Mouse (Mus musculus) Patski (cell line): ENCODE measurements around the gene Gm11985. TPM values are rescaled to one million over a fixed set of nuclear protein-coding genes. Genes with fewer than 3 reads are reported as not detected.

Source experiments
- ATAC-seq: fragments of 100-300 bp; one replicate; pipeline ENCODE4 v1.8.0; 2021
- CTCF ChIA-PET: fragments of 350-600 bp; sonication (Branson Sonifier 250); formaldehyde crosslinking; loops from one replicate; lab custom pipeline; 2022; ENCODE audit warnings: inconsistent platforms; lab: Charles Lee
- POLR2A ChIA-PET: fragments of 350-600 bp; sonication (Branson Sonifier 250); formaldehyde crosslinking; loops from one replicate; lab custom pipeline; 2022; ENCODE audit warnings: antibody characterized with exemption, inconsistent platforms; lab: Charles Lee
- DNase-seq: peaks from one replicate; pipeline ENCODE4 v3.0.0-alpha.2; 2011; ENCODE audit warnings: low read depth, low spot score
- H3K27me3 ChIP-seq: fragments of 371-371 bp; one replicate; pipeline ENCODE4 v1.5.1; 2021
- CTCF ChIP-seq: fragments of 100-300 bp; IDR thresholded peaks from one replicate; pipeline ENCODE4 v1.5.1; 2021
- in situ Hi-C: fragments of 300-500 bp; cut with MboI; formaldehyde crosslinking; loops from 3 replicates; pipeline ENCODE4 v1.11.1; 2018; ENCODE audit warnings: low pct_unique_long_range_greater_than_20kb, mixed read lengths
- polyA plus RNA-seq: library from polyadenylated mRNA; unstranded; gene quantifications from one replicate; pipeline ENCODE4 v1.2.3, GENCODE M21; 2021

The Gm11985 gene
- polyA plus RNA-seq: not detected

DNA sequence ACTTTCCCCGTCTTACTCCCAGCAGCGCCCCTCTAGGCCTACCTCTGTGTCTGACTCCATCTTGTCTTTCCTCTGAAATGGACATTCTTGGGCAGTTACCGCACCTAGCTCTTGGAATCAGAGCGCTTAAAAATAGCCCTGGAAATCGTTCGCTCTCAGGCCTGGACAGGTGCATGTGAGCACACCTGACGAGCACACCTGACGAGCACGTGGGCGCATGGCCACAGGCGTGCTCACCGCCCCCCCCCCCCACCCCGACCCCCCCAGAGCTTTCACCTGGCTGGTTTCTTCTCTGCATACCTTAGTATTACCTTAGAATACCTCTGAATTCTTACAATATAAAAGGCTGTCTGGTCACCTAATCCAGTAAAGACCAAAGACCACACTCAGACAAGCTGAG is at the start of gene Gm11985:
TSS of gene Gm11985 (minus strand) at position 101 of the 400 bp plus-strand sequence.
- TF ChIP-seq CTCF: no peak
- ATAC-seq: no peak
- no peak for DNase-seq
- in situ Hi-C loops: no loop called here
- no peaks in the 10 kb centered on the region for H3K27me3 ChIP-seq
- POLR2A ChIA-PET: no interaction called here
- CTCF ChIA-PET: no interaction called here

DNA sequence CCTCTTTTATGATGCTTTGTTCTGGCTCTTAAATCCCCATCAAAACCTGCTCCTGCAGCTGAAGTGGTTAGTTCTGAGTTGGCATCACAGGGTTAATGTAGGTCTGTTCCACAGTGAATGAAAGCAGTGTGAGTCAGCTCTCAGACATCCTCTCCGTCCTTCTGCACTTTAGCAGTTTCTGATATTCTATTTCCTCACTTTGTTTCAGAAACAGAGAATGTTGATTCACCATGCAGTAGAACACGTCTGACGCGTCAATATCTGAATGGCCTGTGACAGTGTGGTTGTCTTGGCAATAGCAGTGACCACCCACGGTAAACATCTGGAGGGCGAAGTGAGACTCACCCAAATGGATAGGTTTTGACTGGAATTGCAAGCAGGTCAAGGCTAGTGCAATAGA is 49.3 kb upstream of the Gm11985 start:
- CTCF ChIA-PET: no interaction called here
- DNase-seq (no peak), ATAC-seq (peak; percentile 78)
- POLR2A ChIA-PET: no interaction called here
- in situ Hi-C loops: no loop called here
- H3K27me3 ChIP-seq: no peaks in the 10 kb centered on the region
- TF ChIP-seq CTCF: no peak

DNA sequence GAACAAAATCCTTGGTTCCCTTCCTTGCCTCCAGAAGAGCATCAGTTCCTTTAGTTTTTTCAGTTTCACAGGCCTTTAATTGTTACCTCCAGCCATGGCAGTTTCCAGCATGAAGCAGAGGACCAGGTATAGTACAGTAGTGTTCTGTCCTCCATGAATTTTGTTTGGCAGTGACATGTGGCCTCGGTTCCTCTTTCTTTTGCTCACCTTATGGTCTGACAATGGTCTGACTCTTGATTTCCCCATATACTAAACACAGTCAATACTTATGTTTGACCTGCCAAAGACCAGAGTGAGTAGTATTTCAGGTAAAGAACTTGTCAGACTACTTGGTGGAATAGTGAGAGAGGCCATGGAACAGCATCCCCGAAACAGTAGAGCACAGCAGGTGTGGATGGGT is 48.4 kb upstream of the Gm11985 start:
- CTCF ChIA-PET: no interaction called here
- ATAC-seq: no peak
- in situ Hi-C loops: no loop called here
- TF ChIP-seq CTCF: no peak
- POLR2A ChIA-PET: no interaction called here
- no peaks in the 10 kb centered on the region for H3K27me3 ChIP-seq
- DNase-seq: no peak

DNA sequence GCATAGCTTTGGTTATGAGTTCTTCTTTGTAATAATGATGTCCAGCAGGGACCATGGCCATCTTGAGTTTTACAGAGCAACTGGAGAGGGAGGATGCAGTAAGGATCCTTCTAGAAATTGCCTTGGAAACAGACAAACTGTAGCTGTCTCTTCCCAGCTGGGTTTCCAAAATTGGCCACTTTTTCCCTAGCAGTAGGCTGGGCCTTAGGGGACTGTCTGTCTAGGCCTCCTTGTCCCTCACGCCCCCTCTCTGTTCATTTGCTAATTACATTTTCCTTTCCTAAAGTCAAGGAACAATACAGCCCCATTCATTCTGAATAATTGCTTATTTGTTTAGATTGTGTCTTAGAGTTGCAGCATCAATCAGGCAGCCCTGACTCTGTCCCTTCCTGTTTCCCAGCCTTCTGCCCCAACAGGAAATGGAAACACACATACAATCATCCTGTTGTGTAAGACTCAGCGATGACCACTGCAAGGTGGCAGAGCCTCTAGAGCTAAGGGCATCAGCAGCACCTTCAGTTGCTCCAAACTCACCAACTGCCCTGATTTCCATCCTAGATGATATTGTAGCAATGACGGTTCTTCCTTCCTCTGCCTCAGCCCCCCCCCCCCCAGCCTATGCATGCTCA is 46.7 kb upstream of the Gm11985 start:
- ATAC-seq (no peak), DNase-seq (no peak)
- in situ Hi-C loops: no loop called here
- ChIA-PET CTCF (interaction anchor here (1.6 kb wide), 1 partner anchor 10 kb away, joined by 3 read pairs; no protein-coding TSS in a partner anchor), POLR2A (interaction anchor here (0.6 kb wide), 1 partner anchor 1071 kb away, joined by 3 read pairs; no protein-coding TSS in a partner anchor)
- no peaks in the 10 kb centered on the region for H3K27me3 ChIP-seq
- no peak for TF ChIP-seq CTCF

DNA sequence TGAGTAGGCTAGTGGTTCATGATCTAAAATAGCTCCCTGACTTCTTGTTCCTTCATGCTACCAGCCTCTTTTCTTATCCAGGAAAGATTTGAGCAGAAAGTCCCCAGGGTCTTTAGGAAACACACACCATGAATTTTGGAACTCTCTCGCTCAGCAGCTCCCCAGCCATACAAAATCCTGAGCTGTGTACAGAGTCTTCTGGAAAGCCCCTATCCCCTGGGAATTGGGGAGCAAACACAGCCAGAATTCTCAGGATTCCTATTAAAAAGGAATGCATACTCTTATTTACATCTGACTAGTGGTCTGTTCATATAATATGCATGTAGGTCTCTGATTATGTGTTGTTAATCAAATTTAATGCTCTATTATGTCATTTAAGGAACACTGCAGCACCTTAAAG is 46.1 kb upstream of the Gm11985 start:
- in situ Hi-C loops: no loop called here
- TF ChIP-seq CTCF: no peak
- ChIA-PET POLR2A (no interaction called here), CTCF (no interaction called here)
- DNase-seq: no peak
- no peaks in the 10 kb centered on the region for H3K27me3 ChIP-seq
- no peak for ATAC-seq

DNA sequence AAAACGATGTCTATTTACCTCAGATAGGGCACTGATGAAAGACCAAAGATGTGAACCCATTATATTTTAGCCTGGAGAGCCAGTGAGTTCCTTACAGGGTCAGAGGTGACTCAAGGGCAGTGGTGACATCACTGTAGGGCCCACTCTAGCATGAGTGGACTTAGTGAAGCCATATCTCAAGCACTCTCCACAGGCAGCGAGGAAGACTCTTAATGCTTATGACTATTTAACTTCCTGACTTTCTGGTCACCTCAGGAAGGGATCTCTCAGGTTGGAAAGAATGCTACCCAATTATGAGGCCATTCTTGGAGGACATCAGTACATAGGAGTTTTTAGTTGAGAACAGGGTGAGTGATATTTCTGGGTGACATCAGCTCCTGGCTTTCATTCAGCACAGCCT is 45.0 kb upstream of the Gm11985 start:
- in situ Hi-C loops: no loop called here
- TF ChIP-seq CTCF: no peak
- ChIA-PET POLR2A (no interaction called here), CTCF (no interaction called here)
- no peaks in the 10 kb centered on the region for H3K27me3 ChIP-seq
- DNase-seq (no peak), ATAC-seq (no peak)

DNA sequence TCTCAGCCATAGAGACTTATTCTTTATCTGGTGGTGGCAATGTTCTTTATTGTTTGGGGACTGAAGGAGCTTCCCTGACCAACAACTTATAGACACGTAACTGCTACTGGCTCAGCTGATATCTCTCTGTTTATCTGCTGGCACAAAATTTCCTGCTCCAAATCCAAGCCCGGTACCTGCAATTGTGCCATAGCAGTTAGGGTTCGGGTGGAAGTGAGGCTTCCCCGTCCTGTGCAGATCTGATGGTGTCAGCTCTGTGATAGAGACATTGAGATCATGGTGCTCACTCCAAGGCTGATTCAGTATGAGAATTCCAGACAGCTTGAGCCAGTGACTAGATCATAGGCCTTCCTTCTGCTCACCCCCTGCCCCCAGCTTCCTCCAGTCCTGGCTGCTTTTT is 43.6 kb upstream of the Gm11985 start:
- no peak for TF ChIP-seq CTCF
- no peak for DNase-seq
- no peak for ATAC-seq
- in situ Hi-C loops: no loop called here
- ChIA-PET CTCF (no interaction called here), POLR2A (no interaction called here)
- no peaks in the 10 kb centered on the region for H3K27me3 ChIP-seq

DNA sequence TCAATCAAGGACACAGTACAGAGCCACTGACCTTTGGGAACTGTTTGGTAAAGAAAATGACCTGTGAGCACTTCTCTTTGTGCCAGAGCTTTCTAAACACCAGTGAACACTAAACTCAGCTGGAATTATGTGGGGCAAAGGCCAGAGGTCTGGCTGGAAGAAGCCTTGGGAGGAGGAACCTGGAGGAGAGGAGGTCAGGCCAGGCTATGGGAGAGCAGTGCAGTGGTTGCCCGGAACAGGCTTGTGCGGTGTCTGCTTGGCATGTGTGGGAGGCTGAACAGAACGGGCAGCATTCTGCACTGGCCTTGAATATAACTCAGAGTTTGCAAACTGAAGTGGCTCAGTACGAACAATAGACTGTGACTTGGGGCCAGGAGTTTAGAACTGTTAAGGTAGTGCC is 41.6 kb upstream of the Gm11985 start:
- DNase-seq (no peak), ATAC-seq (no peak)
- POLR2A ChIA-PET: no interaction called here
- CTCF ChIA-PET: no interaction called here
- H3K27me3 ChIP-seq: peaks cover 3% of the 10 kb centered on the region
- TF ChIP-seq CTCF: no peak
- in situ Hi-C loops: no loop called here

DNA sequence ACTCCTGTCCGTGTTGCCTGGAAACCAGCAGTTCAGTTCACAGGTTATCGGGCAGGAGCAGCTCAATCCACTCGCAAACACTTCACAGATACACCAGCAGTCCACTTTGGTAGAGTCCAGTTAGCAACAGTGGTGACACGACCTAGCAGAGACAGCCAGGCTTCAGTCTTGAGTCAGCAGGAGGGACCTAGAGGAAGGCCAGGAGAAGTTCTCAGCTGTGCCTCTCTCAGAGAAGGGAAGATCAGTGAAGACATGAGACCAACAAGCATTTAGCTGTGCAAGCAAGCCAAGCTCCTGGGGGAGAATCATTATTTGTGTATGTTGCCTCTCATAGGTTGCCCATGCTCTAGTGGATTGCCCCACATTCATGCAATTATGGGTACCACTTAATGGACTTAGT is 39.7 kb upstream of the Gm11985 start:
- in situ Hi-C loops: no loop called here
- CTCF ChIA-PET: no interaction called here
- H3K27me3 ChIP-seq: peaks cover 4% of the 10 kb centered on the region
- POLR2A ChIA-PET: no interaction called here
- DNase-seq: no peak
- no peak for TF ChIP-seq CTCF
- no peak for ATAC-seq

DNA sequence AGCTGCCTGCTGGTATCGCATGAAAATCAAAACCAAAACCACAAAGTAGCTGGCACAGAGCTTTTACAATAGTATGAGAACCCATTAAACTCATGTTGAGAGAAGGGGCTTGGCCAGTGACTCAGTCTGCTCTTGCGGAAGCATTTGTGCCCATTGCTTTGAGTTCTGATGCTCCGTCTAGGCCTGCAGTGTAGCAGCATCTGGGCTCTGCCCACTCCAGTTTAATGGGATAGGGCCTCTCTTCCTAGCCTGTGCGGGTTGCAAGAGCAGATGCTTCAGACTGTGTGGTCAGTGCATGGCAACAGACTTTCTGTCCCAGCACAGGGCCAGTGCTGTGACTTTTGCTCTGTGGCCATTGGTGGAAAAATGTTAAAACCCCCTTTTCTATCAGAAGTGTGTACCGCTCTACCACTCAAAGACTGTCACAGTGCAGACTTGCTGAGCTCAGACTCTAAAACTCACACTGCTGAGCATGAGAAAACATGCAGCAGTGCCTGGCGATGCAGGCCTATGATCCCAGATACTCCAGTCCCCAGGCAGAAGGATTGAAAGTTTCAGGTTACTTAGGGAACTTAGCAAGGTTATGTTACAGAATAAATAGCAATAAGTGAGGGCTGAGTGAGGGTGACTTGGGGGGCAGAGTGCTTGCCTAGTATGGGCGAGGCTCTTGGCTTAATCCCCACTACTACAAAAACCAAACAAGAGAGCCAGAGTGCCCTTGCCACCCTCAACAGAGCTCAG is 38.6 kb upstream of the Gm11985 start:
- CTCF ChIA-PET: interaction anchor here (1.6 kb wide), 1 partner anchor 11 kb away, joined by 5 read pairs; no protein-coding TSS in a partner anchor
- peaks cover 10% of the 10 kb centered on the region for H3K27me3 ChIP-seq
- in situ Hi-C loops: no loop called here
- ATAC-seq (no peak), DNase-seq (no peak)
- POLR2A ChIA-PET: no interaction called here
- TF ChIP-seq CTCF: no peak

DNA sequence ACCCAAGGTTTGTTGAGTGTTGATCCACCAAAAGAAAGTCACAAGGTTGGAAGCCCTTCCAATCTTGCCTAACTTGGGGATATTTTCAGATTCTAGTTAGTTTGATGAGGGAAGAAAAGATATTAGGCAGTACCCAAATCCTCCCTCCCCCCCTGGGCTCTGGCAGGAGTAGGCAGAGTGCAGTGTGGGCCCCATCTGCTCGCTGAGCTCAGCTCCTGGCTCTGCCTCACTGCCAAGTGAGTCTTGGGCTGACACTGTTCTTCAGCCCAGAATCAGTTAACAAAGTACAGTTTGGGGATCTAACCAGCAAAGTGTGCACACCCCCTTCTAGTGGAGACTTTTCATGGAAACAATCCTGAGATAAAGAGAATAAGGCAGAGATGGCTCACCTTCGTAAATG is 37.8 kb upstream of the Gm11985 start:
- TF ChIP-seq CTCF: no peak
- in situ Hi-C loops: no loop called here
- ChIA-PET POLR2A (no interaction called here), CTCF (interaction anchor here (1.6 kb wide), 1 partner anchor 10 kb away, joined by 5 read pairs; no protein-coding TSS in a partner anchor)
- DNase-seq: no peak
- H3K27me3 ChIP-seq: peaks cover 10% of the 10 kb centered on the region
- ATAC-seq: no peak
